Mouse (Mus musculus) forebrain, embryonic 14.5 days (tissue): ENCODE results near the gene Gm10681. TPM values are rescaled to one million over a fixed set of nuclear protein-coding genes. Genes with fewer than 3 reads are reported as not detected.

Experiments used
- polyA plus RNA-seq: library from polyadenylated mRNA; unstranded; fragments of >200 nt; fragmentation: Nextera tagmentation; extraction: Ambion mirVana; gene quantifications from 2 replicates; pipeline ENCODE4 v1.2.1, GENCODE M21; 2014

The Gm10681 gene
- polyA plus RNA-seq, 1 experiment from 2014 or later = not detected

Other genes with a start within 250 kb of the Gm10681 start
- gene Phgdh, start 248.8 kb downstream of the Gm10681 start, polyA plus RNA-seq = 215 and 245 TPM in 2 replicates
- 16.0 and 17.3 TPM in 2 replicates for gene Zfp697, start 206.3 kb downstream of the Gm10681 start, polyA plus RNA-seq
- gene Gm4450, start 131.7 kb downstream of the Gm10681 start, polyA plus RNA-seq = 0.17 TPM in 1 of 2 replicates, not detected in the other
- gene Hsd3b4, start 78.3 kb downstream of the Gm10681 start, polyA plus RNA-seq = not detected in 2 replicates
- gene Hsd3b5, start 41.4 kb upstream of the Gm10681 start, polyA plus RNA-seq = not detected in 2 replicates
- gene Hsd3b2, start 135.7 kb upstream of the Gm10681 start, polyA plus RNA-seq = 0.06 and 0.09 TPM in 2 replicates
- gene Hsd3b3, start 174.3 kb upstream of the Gm10681 start, polyA plus RNA-seq = 0.09 TPM in 1 of 2 replicates, not detected in the other
- 0.49 and 0.67 TPM in 2 replicates for gene Hsd3b6, start 225.6 kb upstream of the Gm10681 start, polyA plus RNA-seq